Mouse (Mus musculus) small intestine, adult 2 months (tissue): ENCODE data around the gene Lig1.

ENCODE experiments used
- CTCF ChIP-seq: fragments of 200-500 bp; IDR thresholded peaks from 2 replicates; pipeline ENCODE4 v1.5.1; 2012; ENCODE audit warnings: low read depth, mild to moderate bottlenecking, control low read depth, inconsistent platforms, low read length, moderate library complexity, mixed read lengths; ENCODE audit not compliant: insufficient replicate concordance, insufficient read length; ENCODE audit errors: extremely low read depth
- POLR2A ChIP-seq: fragments of 200-500 bp; IDR thresholded peaks from 2 replicates; pipeline ENCODE4 v1.6.1; 2012; ENCODE audit warnings: low read depth, mild to moderate bottlenecking, control low read depth, inconsistent platforms, low read length, moderate library complexity

GRCm38 (mm10) chr7:13293878-13294855 lies 17.1 kb downstream of the Lig1 start:
- TF ChIP-seq CTCF (no peak), POLR2A (no peak)
